Mouse (Mus musculus) limb, embryonic 10.5 days (tissue): Measurements from ENCODE around the gene Rnf166. TPM values are rescaled to one million over a fixed set of nuclear protein-coding genes. Genes with fewer than 3 reads are reported as not detected.
A peak's percentile ranks its signal among the peaks of the same experiment; 100 is the strongest.

Experiments used
- DNase-seq: peaks from one replicate; pipeline ENCODE4 v3.0.0-alpha.2; 2017; ENCODE audit warnings: low spot score
- H3K27ac ChIP-seq: fragments of 300-500 bp; sonication (generic); 2 replicates; pipeline ENCODE4 v1.5.1; 2016; ENCODE audit warnings: mild to moderate bottlenecking
- H3K27me3 ChIP-seq: fragments of 300-500 bp; sonication (generic); 2 replicates; pipeline ENCODE4 v1.6.1; 2016; ENCODE audit warnings: low read depth, mild to moderate bottlenecking; ENCODE audit not compliant: poor library complexity, severe bottlenecking
- H3K36me3 ChIP-seq: fragments of 300-500 bp; sonication (generic); 2 replicates; pipeline ENCODE4 v1.6.1; 2016; ENCODE audit warnings: mild to moderate bottlenecking, moderate library complexity
- H3K4me1 ChIP-seq: fragments of 300-500 bp; sonication (generic); 2 replicates; pipeline ENCODE4 v1.6.1; 2016
- H3K4me3 ChIP-seq: fragments of 300-500 bp; sonication (generic); 2 replicates; pipeline ENCODE4 v1.5.1; 2016; ENCODE audit warnings: mild to moderate bottlenecking, moderate library complexity
- H3K9me3 ChIP-seq: fragments of 300-500 bp; sonication (generic); replicated peaks from 2 replicates; pipeline ENCODE4 v1.6.1; 2016; ENCODE audit warnings: mild to moderate bottlenecking
- WGBS: fragments of 180-500 bp; shearing (Covaris S2); methylation state at CpG from one replicate; pipeline ENCODE4 v1.1.7; 2016; 5-methylcytosine and 5-hydroxymethylcytosine counted together
- polyA plus RNA-seq: library from polyadenylated mRNA; unstranded; fragments of >200 nt; fragmentation: Nextera tagmentation; extraction: Ambion mirVana; gene quantifications from 2 replicates; pipeline ENCODE4 v1.2.1, GENCODE M21; 2016

Gene Rnf166
- polyA plus RNA-seq, 1 experiment from 2014 or later, result 41.4 TPM

DNA sequence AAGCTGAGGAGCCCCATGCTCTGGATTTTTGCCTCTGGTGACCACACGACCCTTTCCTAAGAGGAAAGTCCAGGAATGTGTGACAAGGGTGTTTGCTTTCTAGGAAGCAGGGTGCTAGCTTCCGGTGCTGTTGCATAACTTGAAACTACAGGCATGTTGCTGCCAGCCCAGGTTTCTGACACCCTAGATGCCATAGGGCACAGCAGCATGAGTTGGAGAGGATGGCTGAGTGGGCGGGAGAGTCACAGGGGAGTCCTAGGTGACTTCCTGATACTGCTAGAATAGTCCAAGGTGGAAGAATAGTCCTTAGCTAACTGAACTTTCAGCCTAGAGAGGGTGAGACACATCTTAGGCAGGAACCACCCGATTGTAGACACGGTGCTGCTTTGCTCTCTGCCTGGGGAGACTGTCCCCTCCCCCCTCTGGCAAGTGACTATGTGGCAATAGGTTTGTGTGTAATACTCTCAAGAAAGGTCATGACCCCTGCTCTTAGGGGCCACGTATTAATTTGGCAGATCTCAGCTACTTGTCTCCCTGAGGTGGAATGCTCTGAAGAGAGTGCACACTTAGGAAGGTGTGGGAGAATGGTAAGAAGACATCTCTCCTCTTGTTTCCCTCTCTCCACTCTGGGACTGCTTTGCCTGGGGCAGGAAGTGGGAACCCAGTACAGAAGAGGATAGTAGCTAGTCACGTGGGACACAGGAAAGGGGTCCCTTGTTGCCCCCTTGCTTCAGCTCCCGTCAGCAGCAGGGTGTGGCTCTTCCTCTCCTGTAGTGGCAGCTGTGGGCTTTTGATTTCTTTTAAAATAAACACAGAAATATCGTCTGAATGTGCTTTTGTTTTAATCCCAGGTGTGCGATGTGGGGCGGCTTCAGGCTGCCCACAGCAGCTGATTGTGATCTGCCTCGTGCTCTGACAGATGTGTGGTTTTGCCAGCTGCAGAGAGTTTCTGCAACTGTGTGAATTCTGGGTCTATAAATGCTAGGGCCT, 11.9 kb downstream of the Rnf166 start:
- H3K9me3 ChIP-seq, result no peaks in the 10 kb centered on the region
- no peak overlapping the region for H3K27ac ChIP-seq
- peaks cover 46% of the 10 kb centered on the region for H3K27me3 ChIP-seq
- no peak for DNase-seq
- H3K4me3 ChIP-seq, result no peak overlapping the region
- 63% methylated on average over 12 of the region's 12 CpGs for WGBS
- peaks cover 44% of the 10 kb centered on the region for H3K4me1 ChIP-seq
- peaks cover 34% of the 10 kb centered on the region for H3K36me3 ChIP-seq

DNA sequence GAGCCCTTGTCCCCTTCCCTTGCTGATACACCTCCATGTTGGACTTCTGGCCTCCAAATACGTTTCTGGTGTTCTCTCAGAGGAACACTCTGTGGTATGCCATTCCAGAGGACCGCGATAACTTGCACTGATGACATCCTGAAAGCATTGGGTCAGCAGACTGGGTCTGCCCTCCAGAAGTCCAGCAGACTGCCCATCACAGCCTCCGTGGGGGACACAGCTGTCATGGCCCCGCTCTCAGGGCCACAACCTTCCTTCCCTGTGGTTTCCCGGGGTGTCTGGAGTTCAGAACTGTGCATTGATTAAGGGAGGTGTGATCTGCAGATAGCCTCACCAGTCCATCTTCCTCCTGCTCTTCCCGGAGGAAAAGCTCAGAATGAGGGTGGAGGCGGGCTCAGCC, 13.4 kb downstream of the Rnf166 start:
- Histone ChIP-seq H3K36me3 (peaks cover 20% of the 10 kb centered on the region), H3K27me3 (peaks cover 60% of the 10 kb centered on the region), H3K27ac (no peak overlapping the region), H3K4me1 (peaks cover 44% of the 10 kb centered on the region), H3K9me3 (no peaks in the 10 kb centered on the region), H3K4me3 (no peak overlapping the region)
- 69% methylated on average over 8 of the region's 8 CpGs for WGBS
- DNase-seq, result no peak

DNA sequence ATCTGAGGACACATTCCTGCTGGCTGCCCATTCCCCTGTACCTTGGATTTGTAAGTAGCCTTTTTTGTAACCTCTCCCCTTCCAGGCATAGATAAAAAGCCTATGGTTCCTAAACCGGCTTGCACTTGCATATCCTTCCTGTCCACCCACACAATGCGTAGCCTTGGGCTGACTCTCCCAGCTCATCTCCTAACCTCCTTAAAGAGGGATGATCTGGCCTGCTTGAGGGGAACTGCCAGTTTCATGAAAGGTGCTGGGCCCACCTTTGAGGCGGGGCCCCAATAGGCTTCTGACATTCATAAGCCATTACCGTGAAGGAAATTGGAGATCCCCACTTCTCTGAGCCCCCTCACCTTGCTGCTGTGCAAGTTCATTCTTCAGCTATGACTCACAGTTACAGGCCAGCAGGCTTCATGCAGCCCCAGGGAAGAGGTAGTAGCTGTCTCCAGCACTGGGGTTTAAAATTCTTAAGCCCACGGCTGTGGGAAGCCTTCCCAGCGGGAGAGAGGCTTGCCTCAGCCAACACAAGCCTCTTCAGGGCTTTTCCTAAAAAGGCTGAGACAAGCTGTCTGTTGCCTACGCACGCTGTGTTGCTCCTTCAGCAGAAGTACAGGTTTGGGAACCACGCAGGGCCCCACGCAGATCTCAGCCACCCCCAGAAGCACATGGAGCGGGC, 14.3 kb downstream of the Rnf166 start:
- WGBS, result 63% methylated on average over 11 of the region's 11 CpGs

DNA sequence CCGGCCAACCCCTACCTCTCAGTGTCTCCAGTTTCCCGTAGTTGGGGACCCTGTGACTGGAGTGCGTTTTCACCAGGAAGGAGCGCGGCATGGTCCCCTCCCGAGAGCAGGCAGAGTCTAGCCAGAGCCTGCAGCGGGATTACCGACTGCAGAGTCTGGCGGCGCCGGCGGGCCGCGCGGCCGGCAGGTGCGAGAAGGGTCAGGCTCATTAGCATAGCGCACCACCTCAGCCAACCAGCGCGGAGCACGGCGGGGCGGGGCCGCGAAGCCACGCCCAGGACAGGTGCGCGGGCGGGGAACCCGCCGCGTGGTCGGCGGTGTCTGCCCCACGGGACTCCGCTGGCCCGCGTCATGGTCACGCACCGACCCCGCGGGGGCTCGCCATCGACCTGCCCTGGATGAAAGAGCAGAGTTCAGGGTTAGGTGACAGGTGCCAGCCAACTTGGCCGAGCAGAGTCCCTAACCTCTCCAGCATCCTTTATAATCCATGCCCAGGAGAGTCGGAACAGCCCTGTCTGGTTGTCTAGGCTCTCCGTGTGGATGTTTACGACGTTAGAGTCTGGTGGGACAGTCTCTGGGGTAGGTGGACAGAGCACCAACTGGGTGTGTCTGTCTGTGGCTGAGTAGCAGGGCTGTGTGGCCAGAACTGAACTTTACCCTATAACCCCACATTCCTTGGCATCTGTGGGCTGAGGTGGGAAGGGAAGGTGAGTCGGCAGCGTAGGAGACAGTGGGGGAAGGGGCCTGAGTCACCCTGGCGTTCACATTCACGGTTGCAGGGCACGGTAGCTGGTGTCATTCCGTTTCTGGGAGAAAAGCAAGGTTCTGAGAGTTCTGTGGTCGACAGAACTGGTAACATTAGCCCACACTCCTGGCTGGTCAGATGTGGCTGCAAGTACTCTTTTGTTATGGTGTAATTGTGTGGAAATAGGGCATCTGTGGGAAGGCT, 15.1 kb downstream of the Rnf166 start, which contains the start of gene Snai3:
Snai3 (minus strand) TSS at position 210 of the 949 bp plus-strand sequence.
- Histone ChIP-seq H3K27me3 (peaks cover 72% of the 10 kb centered on the region), H3K27ac (no peak within 1 kb of the TSS), H3K4me1 (peaks cover 44% of the 10 kb centered on the region), H3K9me3 (no peaks in the 10 kb centered on the region), H3K36me3 (peaks cover 4% of the 10 kb centered on the region), H3K4me3 (peak within 1 kb of the TSS; percentile 41)
- peak; percentile 67 for DNase-seq
- 4% methylated on average over 56 of the region's 56 CpGs for WGBS

More for the DNA sequence above, 14.3 kb downstream of the Rnf166 start:
- Histone ChIP-seq H3K36me3 (peaks cover 11% of the 10 kb centered on the region), H3K27ac (no peak overlapping the region), H3K9me3 (no peaks in the 10 kb centered on the region), H3K4me3 (no peak overlapping the region), H3K4me1 (peaks cover 44% of the 10 kb centered on the region), H3K27me3 (peaks cover 69% of the 10 kb centered on the region)
- DNase-seq, result no peak

DNA sequence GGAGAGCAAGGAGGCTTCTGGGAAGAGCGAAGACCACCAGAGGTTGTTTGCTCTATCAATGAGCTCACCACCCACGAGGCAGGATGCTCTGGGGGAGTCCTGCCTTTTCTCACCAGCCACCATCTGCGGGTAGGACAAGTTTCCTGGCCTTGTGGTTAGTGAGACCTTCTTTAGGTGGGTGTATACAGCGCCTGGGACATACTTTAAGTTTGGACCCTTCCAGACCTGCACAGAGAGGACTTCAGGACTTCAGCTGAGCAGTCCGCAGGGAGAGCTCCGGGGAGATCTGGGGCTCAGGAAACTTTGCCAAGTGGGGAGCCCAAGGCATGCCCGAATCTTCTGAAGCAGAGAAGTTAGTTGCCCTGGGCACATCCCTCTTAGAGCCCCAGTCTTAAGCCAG, 15.9 kb downstream of the Rnf166 start:
- DNase-seq, result no peak
- Histone ChIP-seq H3K27ac (no peak overlapping the region), H3K36me3 (no peaks in the 10 kb centered on the region), H3K27me3 (peaks cover 72% of the 10 kb centered on the region), H3K4me3 (peak overlapping the region; percentile 41), H3K4me1 (peaks cover 40% of the 10 kb centered on the region), H3K9me3 (no peaks in the 10 kb centered on the region)
- WGBS, result 26% methylated on average over 7 of the region's 7 CpGs

DNA sequence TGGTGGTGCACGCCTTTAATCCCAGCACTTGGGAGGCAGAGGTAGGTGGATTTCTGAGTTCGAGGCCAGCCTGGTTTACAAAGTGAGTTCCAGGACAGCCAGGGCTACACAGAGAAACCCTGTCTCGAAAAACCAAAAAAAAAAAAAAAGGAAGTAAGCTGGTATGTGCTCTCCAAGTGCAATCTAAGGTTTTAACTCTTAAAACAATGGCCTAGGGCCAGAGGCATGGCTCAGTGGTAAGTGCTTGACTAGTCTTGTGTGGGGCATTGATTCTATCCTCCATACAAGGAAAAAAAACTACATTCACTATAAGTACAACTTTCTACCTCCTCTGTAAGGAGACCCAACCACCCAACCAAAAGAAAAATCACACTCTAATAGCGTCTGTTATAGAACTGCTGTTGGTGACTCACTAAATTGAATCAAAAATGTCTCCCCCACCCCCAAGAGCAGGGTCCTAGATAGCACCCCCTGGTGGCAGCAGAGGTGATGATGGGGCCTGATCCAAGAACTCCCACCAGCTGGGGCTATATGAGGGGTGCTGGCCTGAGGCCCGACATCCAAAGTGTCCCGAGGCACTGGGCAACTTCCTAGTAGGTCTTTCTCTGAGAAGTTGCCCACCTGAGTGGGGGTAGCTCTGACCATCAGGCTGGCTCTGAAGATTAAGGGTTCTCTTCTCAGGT, 16.5 kb downstream of the Rnf166 start:
- H3K27ac ChIP-seq, result no peak overlapping the region
- WGBS, result 55% methylated on average over 6 of the region's 6 CpGs
- no peak overlapping the region for H3K4me3 ChIP-seq
- no peaks in the 10 kb centered on the region for H3K36me3 ChIP-seq
- peaks cover 78% of the 10 kb centered on the region for H3K27me3 ChIP-seq
- DNase-seq, result no peak
- H3K9me3 ChIP-seq, result no peaks in the 10 kb centered on the region
- H3K4me1 ChIP-seq, result peaks cover 35% of the 10 kb centered on the region

DNA sequence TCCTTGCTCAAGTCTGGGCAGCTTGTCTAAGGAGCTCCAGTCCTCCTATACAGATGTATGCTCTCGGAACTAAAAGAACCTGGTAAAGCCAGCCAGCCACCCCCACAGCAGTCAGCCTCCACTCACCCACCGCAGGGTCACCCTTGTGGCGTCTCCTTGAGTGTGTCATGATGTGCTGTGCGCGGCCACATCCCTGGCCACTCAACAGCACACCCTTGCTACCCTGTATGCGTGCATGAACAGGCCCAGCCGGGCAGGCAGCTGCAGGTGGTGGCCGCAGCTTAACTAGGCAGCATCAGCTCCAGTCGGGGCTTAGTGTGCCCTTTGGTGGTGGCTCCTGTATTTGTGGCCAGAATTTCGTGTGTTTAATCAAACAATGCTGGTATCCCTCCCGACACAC, 18.7 kb downstream of the Rnf166 start:
- Histone ChIP-seq H3K27ac (no peak overlapping the region), H3K4me3 (no peak overlapping the region), H3K9me3 (no peaks in the 10 kb centered on the region), H3K4me1 (peaks cover 22% of the 10 kb centered on the region), H3K36me3 (no peaks in the 10 kb centered on the region), H3K27me3 (peaks cover 66% of the 10 kb centered on the region)
- DNase-seq, result no peak
- 80% methylated on average over 11 of the region's 11 CpGs for WGBS

DNA sequence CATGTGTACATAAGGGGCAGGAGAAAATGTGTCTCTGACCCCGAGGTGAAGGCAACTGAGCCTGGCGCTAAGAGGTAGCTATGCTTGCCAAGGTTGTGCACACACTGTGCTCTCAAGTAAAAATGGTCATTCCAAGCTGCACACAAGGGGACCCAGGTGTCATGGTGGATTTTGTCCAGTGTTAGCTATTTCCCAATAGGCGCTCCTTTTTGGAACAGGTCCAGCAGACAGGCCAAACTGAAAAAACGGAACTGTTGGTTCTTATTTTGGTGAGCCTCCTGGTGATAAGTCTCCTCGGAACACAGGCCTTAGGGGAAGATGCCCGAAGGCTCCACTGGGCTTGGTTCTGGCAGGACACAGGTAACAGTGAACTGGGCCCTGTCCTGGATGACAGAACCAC, 21.5 kb downstream of the Rnf166 start:
- Histone ChIP-seq H3K4me3 (no peak overlapping the region), H3K27ac (no peak overlapping the region), H3K36me3 (no peaks in the 10 kb centered on the region), H3K27me3 (peaks cover 38% of the 10 kb centered on the region), H3K4me1 (0 out of 2 replicates have a peak, but pooled peaks cover 5% of the 10 kb centered on the region), H3K9me3 (no peaks in the 10 kb centered on the region)
- WGBS, result 89% methylated on average over 6 of the region's 6 CpGs
- DNase-seq, result no peak

DNA sequence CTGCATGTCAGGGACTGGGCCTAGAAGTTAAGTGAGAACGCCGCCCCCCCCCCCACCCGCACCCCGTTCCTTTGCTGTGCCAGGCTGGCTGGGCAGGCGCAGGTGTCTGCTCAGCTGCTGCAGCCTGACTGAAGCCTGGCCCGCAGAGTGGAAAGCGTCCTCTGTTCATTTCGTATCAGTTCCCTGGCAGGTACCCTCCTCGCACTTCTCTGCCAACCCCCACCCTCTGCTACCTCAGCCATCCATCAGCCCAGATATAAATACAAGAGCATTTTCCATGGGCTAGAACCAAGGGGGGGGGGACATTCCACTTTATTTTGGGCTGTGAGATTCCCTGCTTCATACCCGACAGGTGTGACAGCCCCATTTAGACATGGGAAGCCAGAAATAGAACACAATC, 23.7 kb downstream of the Rnf166 start:
- H3K4me3 ChIP-seq, result no peak overlapping the region
- no peaks in the 10 kb centered on the region for H3K36me3 ChIP-seq
- no peak overlapping the region for H3K27ac ChIP-seq
- H3K27me3 ChIP-seq, result peaks cover 16% of the 10 kb centered on the region; the same call in 1 of the 2 replicates
- no peak for DNase-seq
- H3K4me1 ChIP-seq, result 0 out of 2 replicates have a peak, but pooled peaks cover 5% of the 10 kb centered on the region
- 87% methylated on average over 10 of the region's 10 CpGs for WGBS
- H3K9me3 ChIP-seq, result no peaks in the 10 kb centered on the region

DNA sequence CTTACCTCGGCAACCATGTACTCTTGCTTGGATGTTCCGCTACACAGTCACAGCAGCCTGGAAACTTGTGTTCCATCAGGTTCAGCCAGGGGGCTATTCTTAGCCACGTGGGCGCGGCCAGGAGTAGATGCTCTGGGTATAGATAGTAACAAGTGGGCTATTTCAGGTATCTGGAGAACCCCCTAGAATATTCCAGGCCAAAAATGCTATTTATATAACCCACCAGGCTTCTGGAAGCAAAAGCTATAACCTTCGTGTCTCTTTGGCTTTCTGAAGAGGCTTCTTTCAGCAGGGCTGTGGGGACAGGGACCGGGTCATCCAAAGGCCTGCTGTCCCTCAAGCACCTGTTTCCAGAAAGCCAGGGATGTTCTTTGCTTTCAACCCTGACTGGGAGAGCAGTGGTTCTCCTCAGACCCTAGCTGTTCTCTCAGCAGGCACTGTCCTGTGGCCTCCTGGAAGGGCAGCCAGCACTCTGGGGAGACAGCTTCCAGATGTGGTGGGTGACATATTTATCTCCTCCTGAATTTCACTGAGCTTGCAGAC, 24.6 kb downstream of the Rnf166 start:
- 79% methylated on average over 7 of the region's 7 CpGs for WGBS
- 0 out of 2 replicates have a peak, but pooled peaks cover 7% of the 10 kb centered on the region for H3K27me3 ChIP-seq
- H3K9me3 ChIP-seq, result no peaks in the 10 kb centered on the region
- H3K4me3 ChIP-seq, result no peak overlapping the region
- H3K4me1 ChIP-seq, result 0 out of 2 replicates have a peak, but pooled peaks cover 5% of the 10 kb centered on the region
- no peak overlapping the region for H3K27ac ChIP-seq
- H3K36me3 ChIP-seq, result no peaks in the 10 kb centered on the region
- DNase-seq, result no peak

DNA sequence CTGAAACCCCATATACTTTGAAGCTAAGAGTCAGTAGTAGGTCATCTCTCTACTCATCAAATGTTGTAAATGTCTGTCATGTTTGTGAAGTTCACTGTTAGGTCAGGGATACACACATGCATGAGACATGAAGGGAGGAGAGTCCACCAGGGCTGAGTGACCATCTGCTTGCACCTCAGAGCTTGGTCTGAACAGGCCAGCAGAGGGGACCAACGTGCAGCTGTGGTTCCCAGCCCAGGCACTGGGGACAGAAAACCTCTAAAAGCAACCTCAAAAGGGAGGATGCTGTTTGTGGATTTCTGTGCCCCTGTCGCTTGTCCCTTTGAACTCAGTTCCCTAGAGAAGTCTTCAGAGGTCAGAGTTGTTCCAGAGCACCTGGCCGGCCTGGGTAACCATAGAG, 30.7 kb downstream of the Rnf166 start:
- H3K4me1 ChIP-seq, result peaks cover 26% of the 10 kb centered on the region
- H3K27me3 ChIP-seq, result no peaks in the 10 kb centered on the region
- 63% methylated on average over 3 of the region's 3 CpGs for WGBS
- no peak for DNase-seq
- H3K4me3 ChIP-seq, result no peak overlapping the region
- no peaks in the 10 kb centered on the region for H3K9me3 ChIP-seq
- no peaks in the 10 kb centered on the region for H3K36me3 ChIP-seq
- H3K27ac ChIP-seq, result no peak overlapping the region
